Mouse (Mus musculus): ENCODE measurements around the gene Marc2.

DNA sequence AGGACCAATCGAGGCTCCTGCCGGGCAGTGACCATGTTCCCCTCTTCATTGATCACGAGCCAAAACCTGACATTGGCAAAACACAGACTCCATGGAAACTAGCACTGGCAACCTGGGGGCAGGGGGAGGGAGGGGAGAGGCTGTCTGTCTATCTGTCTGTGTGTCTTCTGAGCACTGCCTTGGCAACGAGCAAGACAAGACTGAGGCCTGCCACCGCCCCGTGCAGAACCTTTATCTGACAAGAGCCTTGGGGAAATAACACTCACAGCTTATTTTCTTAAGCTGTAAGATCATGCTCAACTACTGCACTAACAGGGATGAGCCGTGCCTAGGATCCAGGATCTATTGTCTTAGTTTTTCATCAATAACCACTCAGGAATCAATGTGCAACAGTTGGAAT, 39.1 kb downstream of the Marc2 start:
- TF ChIP-seq CTCF (conservative IDR thresholded peaks at IDR 0.05; ENCODE audit: low read length) (no peak), POU5F1 (IDR thresholded peaks at IDR 0.05; ENCODE audit: borderline replicate concordance, low read length) (no peak)
